Mouse (Mus musculus) midbrain, embryonic 12.5 days (tissue): ENCODE results near the gene Gnb3. TPM values are rescaled to one million over a fixed set of nuclear protein-coding genes. Genes with fewer than 3 reads are reported as not detected.
"Not testable (repeated sequence)": the region's sequence is repeated elsewhere in the genome, so short reads cannot be mapped to it uniquely, and the experiment has no call there.

Experiments
- ATAC-seq: fragments of 200-750 bp; cut with Nextera tagmentation; 2 replicates; pipeline ENCODE4 v1.8.0; 2017; ENCODE audit warnings: low read depth, moderate TSS enrichment, moderate library complexity; ENCODE audit not compliant: low FRiP score
- H3K27ac ChIP-seq: fragments of 300-500 bp; sonication (generic); replicated peaks from 2 replicates; pipeline ENCODE4 v1.5.1; 2016; ENCODE audit warnings: mild to moderate bottlenecking
- H3K27me3 ChIP-seq: fragments of 300-500 bp; sonication (generic); 2 replicates; pipeline ENCODE4 v1.6.1; 2016; ENCODE audit warnings: mild to moderate bottlenecking
- H3K36me3 ChIP-seq: fragments of 300-500 bp; sonication (generic); 2 replicates; pipeline ENCODE4 v1.6.1; 2016
- H3K4me1 ChIP-seq: fragments of 300-500 bp; sonication (generic); 2 replicates; pipeline ENCODE4 v1.6.1; 2016
- H3K4me2 ChIP-seq: fragments of 300-500 bp; sonication (generic); replicated peaks from 2 replicates; pipeline ENCODE4 v1.6.1; 2016; ENCODE audit warnings: mild to moderate bottlenecking, moderate library complexity
- H3K4me3 ChIP-seq: fragments of 300-500 bp; sonication (generic); 2 replicates; pipeline ENCODE4 v1.5.1; 2016; ENCODE audit warnings: mild to moderate bottlenecking
- H3K9ac ChIP-seq: fragments of 300-500 bp; sonication (generic); replicated peaks from 2 replicates; pipeline ENCODE4 v1.6.1; 2016; ENCODE audit warnings: mild to moderate bottlenecking, moderate library complexity
- H3K9me3 ChIP-seq: fragments of 300-500 bp; sonication (generic); 2 replicates; pipeline ENCODE4 v1.6.1; 2016; ENCODE audit warnings: mild to moderate bottlenecking
- WGBS: fragments of 180-500 bp; shearing (Covaris S2); methylation state at CpG from one replicate; pipeline ENCODE4 v1.1.7; 2016; 5-methylcytosine and 5-hydroxymethylcytosine counted together
- polyA plus RNA-seq: library from polyadenylated mRNA; unstranded; fragments of >200 nt; fragmentation: Nextera tagmentation; extraction: Ambion mirVana; gene quantifications from 2 replicates; pipeline ENCODE4 v1.2.1, GENCODE M21; 2016

Gene Gnb3
- polyA plus RNA-seq, 1 experiment from 2014 or later = 5.5 TPM

DNA sequence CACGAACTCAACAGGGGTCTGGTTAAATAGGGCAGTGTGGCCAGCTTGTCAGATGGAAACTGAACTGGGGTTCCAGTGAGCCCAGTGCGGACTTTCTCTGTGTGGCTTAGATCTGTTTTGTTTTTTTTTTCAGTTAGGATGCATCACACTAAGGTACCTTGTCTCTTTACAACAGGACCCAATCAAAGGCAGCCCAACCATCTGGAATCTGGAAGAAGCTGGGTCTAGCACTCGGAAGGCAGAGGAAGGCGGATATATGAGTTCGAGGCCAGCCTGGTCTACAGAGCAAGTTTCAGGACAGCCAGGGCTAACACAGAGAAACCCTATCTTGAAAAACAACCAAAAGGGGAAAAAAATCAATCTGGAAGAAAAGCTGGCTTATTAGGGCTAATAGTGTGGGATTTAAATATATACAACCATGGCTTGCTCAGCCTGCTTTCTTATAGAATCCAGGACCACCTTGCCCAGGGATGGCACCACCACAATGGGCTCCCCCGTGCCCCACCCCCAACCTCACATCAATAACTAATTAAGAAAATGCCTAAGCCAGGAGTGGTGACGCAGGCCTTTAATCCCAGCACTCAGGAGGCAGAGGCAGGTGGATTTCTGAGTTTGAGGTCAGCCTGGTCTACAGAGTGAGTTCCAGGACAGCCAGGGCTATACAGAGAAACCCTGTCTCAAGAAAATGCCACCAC is 33.5 kb downstream of the Gnb3 start:
- H3K9ac ChIP-seq = no peak overlapping the region
- H3K27ac ChIP-seq = peak overlapping the region; percentile 75
- H3K27me3 ChIP-seq = 0 out of 2 replicates have a peak, but pooled peaks cover 3% of the 10 kb centered on the region
- no peaks in the 10 kb centered on the region for H3K9me3 ChIP-seq
- peaks cover 36% of the 10 kb centered on the region for H3K4me1 ChIP-seq
- no peak for ATAC-seq
- H3K4me3 ChIP-seq = no peak overlapping the region
- peak overlapping the region; percentile 71 for H3K4me2 ChIP-seq
- H3K36me3 ChIP-seq = peaks cover 13% of the 10 kb centered on the region
- WGBS = 77% methylated on average over 7 of the region's 7 CpGs

DNA sequence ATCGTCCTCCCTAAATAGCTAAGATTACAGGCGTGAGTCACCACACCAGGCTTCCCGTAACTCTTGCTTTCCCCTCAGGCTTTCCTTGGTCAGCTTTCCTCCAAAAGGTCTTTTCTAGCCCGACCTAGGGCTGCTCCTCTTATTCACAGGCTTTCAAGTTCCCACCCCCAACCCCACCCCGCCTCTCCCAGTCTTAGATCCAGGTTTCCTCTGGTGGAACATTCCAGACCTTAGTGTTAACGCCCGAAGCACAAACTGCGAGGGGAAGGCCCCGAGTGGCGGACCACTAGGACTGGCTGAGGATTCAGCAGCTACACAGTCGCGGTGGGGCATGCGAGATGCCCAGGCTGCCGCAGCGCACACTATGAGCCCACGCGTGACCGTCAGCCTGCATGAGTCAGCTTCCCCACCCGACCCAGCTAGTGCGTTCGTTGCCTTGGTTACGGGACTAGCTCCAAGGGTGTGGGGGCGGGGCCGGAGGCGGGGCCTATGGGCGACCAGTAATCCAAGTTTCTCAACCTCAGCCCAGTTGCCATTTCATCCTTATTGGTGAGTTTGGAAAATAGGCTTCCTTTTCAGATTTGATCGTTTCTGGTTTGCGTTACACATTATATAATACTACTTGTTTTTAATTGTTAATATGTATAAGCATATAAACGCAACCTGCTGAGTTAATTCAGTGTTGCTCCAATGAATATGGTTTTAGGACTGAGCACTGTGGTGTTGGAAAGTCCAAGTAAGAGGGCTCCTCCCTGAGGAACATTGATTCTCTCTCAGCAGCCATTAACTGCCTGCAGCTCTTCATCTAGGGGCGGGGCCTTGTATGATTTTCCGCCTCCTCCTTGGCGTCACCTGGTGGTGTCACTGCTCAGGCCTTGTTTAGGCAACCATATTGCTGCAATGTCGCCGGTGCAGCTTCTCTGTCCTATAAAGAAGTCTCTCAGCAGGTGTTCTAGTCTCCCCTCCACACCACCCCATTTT is 34.4 kb downstream of the Gnb3 start:
- 2% methylated on average over 34 of the region's 34 CpGs for WGBS
- Histone ChIP-seq H3K27me3 (0 out of 2 replicates have a peak, but pooled peaks cover 3% of the 10 kb centered on the region), H3K9me3 (no peaks in the 10 kb centered on the region), H3K36me3 (peaks cover 5% of the 10 kb centered on the region; the same call in 1 of the 2 replicates), H3K4me2 (peak overlapping the region; percentile 71), H3K4me3 (peak overlapping the region; percentile 39), H3K27ac (peak overlapping the region; percentile 75), H3K9ac (peak overlapping the region; percentile 44; the same call in 1 of the 2 replicates), H3K4me1 (peaks cover 36% of the 10 kb centered on the region)
- ATAC-seq = peak; percentile 80

DNA sequence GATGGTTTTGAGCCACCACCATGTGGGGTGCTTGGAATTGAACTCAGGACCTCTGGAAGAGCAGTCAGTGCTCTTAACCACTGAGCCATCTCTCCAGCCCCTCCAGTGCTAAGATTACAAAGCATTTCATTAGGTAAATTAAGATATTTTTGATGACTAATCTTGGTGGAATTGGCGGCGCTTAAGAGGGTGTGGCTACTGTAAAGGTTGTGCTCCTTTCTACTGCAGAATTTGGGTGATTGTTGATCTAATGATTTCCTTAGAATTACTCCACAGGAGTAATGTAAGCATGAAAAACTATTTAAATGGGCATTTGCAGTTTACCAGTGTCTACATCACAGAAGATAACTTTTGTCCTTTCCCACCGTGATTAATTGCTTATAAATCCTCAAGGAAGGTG is 35.7 kb downstream of the Gnb3 start:
- Histone ChIP-seq H3K36me3 (no peaks in the 10 kb centered on the region), H3K27ac (no peak overlapping the region), H3K27me3 (0 out of 2 replicates have a peak, but pooled peaks cover 3% of the 10 kb centered on the region), H3K9me3 (no peaks in the 10 kb centered on the region), H3K4me3 (no peak overlapping the region), H3K4me2 (no peak overlapping the region), H3K9ac (no peak overlapping the region), H3K4me1 (peaks cover 26% of the 10 kb centered on the region)
- ATAC-seq = no peak
- 93% methylated on average over 3 of the region's 3 CpGs for WGBS

DNA sequence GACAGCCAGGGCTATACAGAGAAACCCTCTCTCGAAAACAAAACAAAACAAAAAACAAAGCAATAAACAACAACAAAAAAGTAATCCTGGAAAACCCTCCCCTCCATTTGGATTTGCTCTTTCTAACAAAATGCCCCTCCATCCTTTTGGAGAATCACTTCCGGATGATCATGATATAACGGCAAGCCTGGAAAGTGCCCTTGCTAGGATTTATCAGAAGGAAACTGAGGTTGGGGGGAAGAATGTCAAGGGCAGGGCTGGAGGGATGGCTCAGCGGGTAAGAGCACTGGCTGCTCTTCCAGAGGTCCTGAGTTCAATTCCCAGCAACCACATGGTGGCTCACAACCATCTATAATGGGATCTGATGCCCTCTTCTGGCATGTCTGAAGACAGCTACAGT is 36.4 kb downstream of the Gnb3 start:
- WGBS = 95% methylated on average over 4 of the region's 4 CpGs

DNA sequence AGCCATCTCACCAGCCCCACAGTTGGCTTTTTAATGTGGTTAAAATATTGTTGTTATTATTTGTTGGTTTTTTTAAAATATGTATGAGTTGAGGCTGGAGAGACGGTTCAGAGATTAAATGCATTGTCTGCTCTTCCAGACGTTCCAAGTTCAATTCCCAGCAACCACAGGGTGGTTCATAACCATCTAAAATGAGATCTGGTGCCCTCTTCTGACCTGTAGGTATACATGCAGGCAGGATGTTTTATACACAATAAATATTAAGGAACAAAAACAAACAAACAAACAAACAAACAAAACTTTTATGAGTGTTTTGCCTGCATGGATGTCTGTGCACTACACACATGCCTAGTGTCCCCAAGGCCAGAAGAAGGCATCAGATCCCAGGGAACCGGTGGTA is 37.0 kb downstream of the Gnb3 start:
- no peak overlapping the region for H3K4me2 ChIP-seq
- H3K36me3 ChIP-seq = no peaks in the 10 kb centered on the region
- H3K4me1 ChIP-seq = peaks cover 13% of the 10 kb centered on the region
- no peak overlapping the region for H3K27ac ChIP-seq
- no peaks in the 10 kb centered on the region for H3K9me3 ChIP-seq
- no peak overlapping the region for H3K4me3 ChIP-seq
- no peak overlapping the region for H3K9ac ChIP-seq
- 0 out of 2 replicates have a peak, but pooled peaks cover 3% of the 10 kb centered on the region for H3K27me3 ChIP-seq
- 83% methylated on average over 3 of the region's 3 CpGs for WGBS
- no peak for ATAC-seq

More for the DNA sequence above, 36.4 kb downstream of the Gnb3 start:
- H3K9ac ChIP-seq, H3K27ac ChIP-seq, H3K4me2 ChIP-seq, ATAC-seq, H3K27me3 ChIP-seq, H3K9me3 ChIP-seq, H3K36me3 ChIP-seq, H3K4me3 ChIP-seq: not testable (repeated sequence)
- H3K4me1 ChIP-seq = peaks cover 19% of the 10 kb centered on the region

DNA sequence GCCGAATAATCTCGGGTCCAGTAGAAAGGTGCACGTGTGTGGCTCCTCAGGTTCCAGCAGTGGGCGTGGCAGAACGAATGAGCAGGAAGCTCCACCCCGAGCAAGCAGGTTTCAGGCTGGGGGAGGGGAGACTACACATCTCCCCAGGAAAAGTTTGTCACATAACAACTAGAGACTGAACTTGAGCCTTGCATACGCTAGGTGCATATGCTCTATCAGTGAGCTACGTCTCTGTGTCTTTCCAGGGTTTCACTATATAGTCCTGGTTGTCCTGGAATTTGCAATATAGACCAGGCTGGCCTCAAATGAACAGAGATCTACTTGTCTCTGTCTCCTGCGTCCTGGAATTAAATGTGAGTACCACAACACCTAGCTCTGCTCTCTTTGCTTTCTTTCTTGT is 37.7 kb downstream of the Gnb3 start:
- H3K4me1 ChIP-seq = peaks cover 12% of the 10 kb centered on the region
- H3K27ac ChIP-seq, H3K36me3 ChIP-seq, ATAC-seq, H3K4me2 ChIP-seq, H3K9me3 ChIP-seq, H3K9ac ChIP-seq, H3K27me3 ChIP-seq, H3K4me3 ChIP-seq: not testable (repeated sequence)
- WGBS = 21% methylated on average over 5 of the region's 9 CpGs

DNA sequence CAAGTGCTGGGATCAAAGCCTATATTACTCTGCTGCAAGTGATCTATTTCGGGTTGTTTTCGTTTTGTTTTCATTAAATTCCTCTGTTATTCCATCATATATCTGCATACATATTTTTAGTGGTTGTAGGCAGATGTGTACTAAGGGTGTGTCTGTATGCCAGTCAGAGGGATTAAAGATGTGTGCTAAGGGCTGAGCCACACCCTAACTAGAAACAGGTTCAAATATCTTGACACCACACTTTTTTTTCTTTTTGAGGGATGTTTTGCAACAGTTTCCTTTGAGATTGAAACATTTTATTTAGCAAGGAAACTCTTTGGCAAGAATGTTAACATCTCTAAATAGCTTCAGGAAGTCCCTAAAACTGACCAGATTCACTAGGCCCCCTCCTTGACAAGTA is 43.9 kb downstream of the Gnb3 start:
- H3K27ac ChIP-seq = no peak overlapping the region
- no peak overlapping the region for H3K9ac ChIP-seq
- no peaks in the 10 kb centered on the region for H3K27me3 ChIP-seq
- H3K9me3 ChIP-seq = no peaks in the 10 kb centered on the region
- no peak for ATAC-seq
- 83% methylated on average over 2 of the region's 2 CpGs for WGBS
- no peak overlapping the region for H3K4me3 ChIP-seq
- H3K36me3 ChIP-seq = no peaks in the 10 kb centered on the region
- H3K4me2 ChIP-seq = no peak overlapping the region
- H3K4me1 ChIP-seq = no peaks in the 10 kb centered on the region

DNA sequence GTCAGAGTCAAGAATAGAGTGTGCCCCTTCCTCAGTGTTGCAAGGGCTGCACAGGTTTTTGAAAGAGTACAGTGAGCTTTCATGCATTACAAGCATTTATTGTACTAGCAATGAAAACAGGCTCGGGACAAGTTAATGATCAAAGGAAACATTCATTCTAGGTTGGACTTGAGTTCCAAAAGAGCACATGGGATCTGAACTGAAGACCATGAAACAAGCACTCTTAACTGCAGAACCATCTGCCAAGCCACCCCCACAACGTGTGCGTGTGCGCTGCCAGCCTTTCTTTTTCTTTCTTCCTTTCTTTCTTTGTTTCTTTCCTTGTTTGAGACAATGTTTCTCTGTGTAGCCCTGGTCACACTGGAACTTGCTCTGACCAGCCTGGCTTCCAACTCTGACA is 44.3 kb downstream of the Gnb3 start:
- H3K9me3 ChIP-seq = no peaks in the 10 kb centered on the region
- no peak overlapping the region for H3K27ac ChIP-seq
- H3K27me3 ChIP-seq = no peaks in the 10 kb centered on the region
- 76% methylated on average over 4 of the region's 4 CpGs for WGBS
- no peaks in the 10 kb centered on the region for H3K36me3 ChIP-seq
- H3K4me2 ChIP-seq = no peak overlapping the region
- no peak for ATAC-seq
- no peak overlapping the region for H3K4me3 ChIP-seq
- no peaks in the 10 kb centered on the region for H3K4me1 ChIP-seq
- no peak overlapping the region for H3K9ac ChIP-seq

DNA sequence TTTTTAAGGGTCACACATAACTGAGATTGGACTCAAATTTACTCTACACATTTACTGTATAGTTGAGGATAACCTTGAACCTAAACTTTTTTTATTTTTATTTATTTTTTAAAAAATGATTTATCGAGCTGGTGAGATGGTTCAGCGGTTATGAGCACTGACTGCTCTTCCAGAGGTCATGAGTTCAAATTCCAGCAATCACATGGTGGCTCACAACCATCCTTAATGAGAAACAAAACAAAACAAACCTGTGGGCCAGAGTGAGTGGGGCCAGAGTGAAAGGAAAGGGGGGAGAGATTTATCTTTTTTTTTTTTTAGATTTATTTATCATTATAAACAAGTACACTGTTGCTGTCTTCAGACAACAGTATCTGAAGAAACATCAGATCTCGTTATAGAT is 48.2 kb downstream of the Gnb3 start:
- Histone ChIP-seq H3K27me3 (no peaks in the 10 kb centered on the region), H3K9ac (no peak overlapping the region), H3K4me2 (no peak overlapping the region), H3K9me3 (no peaks in the 10 kb centered on the region), H3K4me1 (no peaks in the 10 kb centered on the region), H3K4me3 (no peak overlapping the region), H3K27ac (no peak overlapping the region), H3K36me3 (no peaks in the 10 kb centered on the region)
- 86% methylated on average over 3 of the region's 3 CpGs for WGBS
- no peak for ATAC-seq

DNA sequence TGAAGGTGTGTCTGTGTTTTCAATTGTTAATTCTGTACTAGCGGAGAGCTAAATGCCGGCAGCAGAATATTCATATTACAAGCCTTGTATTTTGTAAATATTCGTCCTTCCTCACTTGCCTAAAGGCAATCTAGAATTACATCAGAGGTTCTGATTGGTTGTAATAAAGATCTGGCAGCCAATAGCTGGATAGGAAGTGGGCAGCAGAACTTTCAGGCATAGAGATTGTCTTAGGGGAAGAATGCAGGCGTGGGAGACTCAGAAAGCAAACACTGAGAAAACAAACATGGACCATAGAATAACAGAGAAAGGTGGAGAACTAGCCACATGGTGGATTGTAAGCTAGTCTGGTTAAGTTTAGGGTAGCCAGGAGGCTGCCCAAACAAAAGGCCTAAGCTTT is 50.0 kb downstream of the Gnb3 start:
- no peak overlapping the region for H3K27ac ChIP-seq
- no peaks in the 10 kb centered on the region for H3K9me3 ChIP-seq
- H3K4me3 ChIP-seq = no peak overlapping the region
- H3K27me3 ChIP-seq = no peaks in the 10 kb centered on the region
- H3K4me2 ChIP-seq = no peak overlapping the region
- no peaks in the 10 kb centered on the region for H3K36me3 ChIP-seq
- H3K9ac ChIP-seq = no peak overlapping the region
- no peak for ATAC-seq
- WGBS = 75% methylated on average over 4 of the region's 4 CpGs
- H3K4me1 ChIP-seq = no peaks in the 10 kb centered on the region

DNA sequence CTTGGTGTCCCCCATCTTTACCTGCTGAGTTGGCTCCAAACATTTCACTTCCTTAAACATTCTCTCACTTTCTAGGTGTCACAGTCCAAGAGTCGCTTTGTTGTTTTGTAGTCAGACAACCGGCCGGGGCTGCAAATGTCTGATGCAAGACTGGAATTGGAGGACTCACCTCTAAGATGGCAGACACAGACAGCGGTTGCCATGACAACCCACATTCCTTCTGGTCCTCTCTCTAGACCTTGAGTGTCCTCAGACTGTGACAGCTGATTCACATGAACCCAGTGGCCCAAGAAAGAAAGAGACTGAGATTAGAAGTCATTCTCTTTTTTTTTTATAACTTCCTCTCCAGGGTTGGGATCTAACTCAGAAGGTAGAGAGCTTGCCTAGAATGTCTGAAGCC is 50.6 kb downstream of the Gnb3 start:
- ATAC-seq = no peak

DNA sequence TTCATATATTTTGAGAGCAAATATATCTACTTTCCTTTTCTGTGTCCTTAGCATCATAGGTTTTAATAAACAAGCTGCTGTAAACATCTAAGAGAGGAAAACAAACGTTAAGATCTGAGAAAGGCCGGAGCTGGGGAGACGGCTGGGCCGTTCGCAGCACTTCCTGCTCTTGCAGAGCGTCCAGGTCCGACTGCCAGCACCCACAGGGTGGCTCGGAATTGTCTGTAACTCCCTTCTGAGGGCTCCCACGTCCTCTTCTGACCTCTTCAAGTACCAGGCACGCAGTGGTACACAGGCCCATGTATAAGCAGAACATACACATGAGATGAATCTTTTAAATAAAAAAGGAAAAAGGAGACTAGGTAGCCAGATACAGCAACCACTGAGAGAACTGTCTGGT is 52.4 kb downstream of the Gnb3 start:
- Histone ChIP-seq H3K27ac (no peak overlapping the region), H3K9me3 (no peaks in the 10 kb centered on the region), H3K27me3 (no peaks in the 10 kb centered on the region), H3K4me1 (no peaks in the 10 kb centered on the region), H3K4me2 (no peak overlapping the region), H3K36me3 (no peaks in the 10 kb centered on the region), H3K4me3 (no peak overlapping the region), H3K9ac (no peak overlapping the region)
- no peak for ATAC-seq
- WGBS = 81% methylated on average over 10 of the region's 10 CpGs

More for the DNA sequence above, 50.6 kb downstream of the Gnb3 start:
- Histone ChIP-seq H3K27ac (no peak overlapping the region), H3K9ac (no peak overlapping the region), H3K4me1 (no peaks in the 10 kb centered on the region), H3K36me3 (no peaks in the 10 kb centered on the region), H3K4me2 (no peak overlapping the region), H3K4me3 (no peak overlapping the region), H3K9me3 (no peaks in the 10 kb centered on the region), H3K27me3 (no peaks in the 10 kb centered on the region)
- WGBS = 79% methylated on average over 4 of the region's 4 CpGs
